Mouse (Mus musculus): ENCODE measurements around the gene Fam171a1. TPM values are rescaled to one million over a fixed set of nuclear protein-coding genes. Genes with fewer than 3 reads are reported as not detected.
A peak's percentile ranks its signal among the peaks of the same experiment; 100 is the strongest.

Fam171a1 gene
- polyA plus RNA-seq, 1 experiment: 21.7 TPM

GRCm38 (mm10) chr2:3157661-3158344 is 43.8 kb downstream of the Fam171a1 start:
- Histone ChIP-seq H3K4me3 (ENCODE audit: insufficient read depth, low read depth, low read length) (no peak overlapping the region), H3K4me1 (ENCODE audit: control insufficient read depth, insufficient read depth, low read length) (peaks cover 32% of the 10 kb centered on the region), H3K36me3 (ENCODE audit: control insufficient read depth, insufficient read depth, low read length) (no peaks in the 10 kb centered on the region), H3K27ac (ENCODE audit: insufficient read depth, low read depth, low read length) (peak overlapping the region; percentile 56; the same call in 1 of the 2 replicates), H3K27me3 (replicated peaks; ENCODE audit: control insufficient read depth, insufficient read depth, low read length) (no peaks in the 10 kb centered on the region)
- WGBS: 40% methylated on average over 10 of the region's 10 CpGs
- no peak for TF ChIP-seq CTCF (conservative IDR thresholded peaks at IDR 0.05; ENCODE audit: insufficient read depth, insufficient read length, low read depth, low read length)
- DNase-seq: peak; percentile 57

DNA sequence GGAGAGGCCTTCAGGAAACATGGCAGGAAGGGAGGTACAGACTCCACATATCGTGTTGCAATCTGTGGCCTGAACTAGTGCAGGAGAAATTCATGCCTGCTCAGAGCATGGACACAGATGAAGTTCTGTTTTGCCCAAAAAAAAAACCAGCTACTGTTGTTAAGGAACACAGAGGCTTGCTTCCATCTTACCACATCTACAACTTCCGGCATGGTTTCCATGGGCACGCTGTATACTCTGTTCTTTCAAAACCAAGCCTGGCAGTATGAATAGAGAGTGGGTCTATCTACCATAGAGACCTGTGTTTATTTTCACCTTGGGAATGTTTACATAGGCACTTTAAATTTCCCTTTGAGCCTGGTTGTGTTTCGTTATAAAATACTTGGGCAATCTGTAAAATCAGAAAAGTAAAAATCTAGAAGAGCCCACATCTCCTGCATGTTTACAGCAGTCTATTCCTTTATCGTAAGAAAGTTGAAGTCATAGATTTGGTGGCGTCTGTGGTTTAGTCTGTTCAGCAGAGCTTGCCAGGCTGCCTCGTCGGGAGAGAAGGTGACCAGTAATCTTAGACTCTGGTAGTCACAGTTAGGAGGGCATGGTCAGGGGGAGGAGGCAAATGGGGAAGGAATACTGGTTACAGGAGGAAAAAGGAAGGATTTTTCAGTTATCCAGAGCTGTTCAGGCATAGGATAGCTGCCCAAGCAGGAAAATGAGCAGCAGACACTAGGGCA is 44.8 kb downstream of the Fam171a1 start:
- no peak for DNase-seq
- Histone ChIP-seq H3K4me1 (ENCODE audit: control insufficient read depth, insufficient read depth, low read length) (peaks cover 29% of the 10 kb centered on the region), H3K4me3 (ENCODE audit: insufficient read depth, low read depth, low read length) (no peak overlapping the region), H3K27me3 (replicated peaks; ENCODE audit: control insufficient read depth, insufficient read depth, low read length) (no peaks in the 10 kb centered on the region), H3K36me3 (ENCODE audit: control insufficient read depth, insufficient read depth, low read length) (no peaks in the 10 kb centered on the region), H3K27ac (ENCODE audit: insufficient read depth, low read depth, low read length) (no peak overlapping the region)
- 75% methylated on average over 8 of the region's 8 CpGs for WGBS
- no peak for TF ChIP-seq POLR2A (IDR thresholded peaks at IDR 0.05; ENCODE audit: low read depth, low read length)
- TF ChIP-seq CTCF (conservative IDR thresholded peaks at IDR 0.05; ENCODE audit: insufficient read depth, insufficient read length, low read depth, low read length): no peak

DNA sequence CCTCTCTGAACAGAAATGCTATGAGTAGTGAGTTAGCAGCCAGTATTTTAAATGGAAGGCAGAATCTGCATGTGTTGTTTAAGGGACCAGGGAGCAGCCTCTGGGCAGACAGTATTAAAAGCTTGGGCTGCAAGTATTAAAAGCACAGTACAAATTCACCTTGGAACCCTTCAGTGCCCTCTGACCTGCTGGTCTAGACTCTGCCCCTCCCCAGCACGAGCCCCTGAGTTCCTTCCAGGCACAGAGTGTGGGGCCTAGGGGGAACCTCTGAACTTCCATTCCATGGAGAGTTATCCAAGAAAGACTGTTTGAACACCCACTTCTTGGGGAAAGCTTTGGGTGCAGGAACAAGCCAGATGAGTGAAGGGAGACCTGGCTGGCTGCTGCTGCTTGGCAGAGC is 47.6 kb downstream of the Fam171a1 start:
- TF ChIP-seq CTCF (conservative IDR thresholded peaks at IDR 0.05; ENCODE audit: insufficient read depth, insufficient read length, low read depth, low read length): no peak
- TF ChIP-seq POLR2A (IDR thresholded peaks at IDR 0.05; ENCODE audit: low read depth, low read length): no peak
- H3K27me3 ChIP-seq (replicated peaks; ENCODE audit: control insufficient read depth, insufficient read depth, low read length): no peaks in the 10 kb centered on the region
- H3K27ac ChIP-seq (ENCODE audit: insufficient read depth, low read depth, low read length): no peak overlapping the region
- no peak overlapping the region for H3K4me3 ChIP-seq (ENCODE audit: insufficient read depth, low read depth, low read length)
- H3K36me3 ChIP-seq (ENCODE audit: control insufficient read depth, insufficient read depth, low read length): no peaks in the 10 kb centered on the region
- DNase-seq: peak; percentile 60
- WGBS: 25% methylated on average over 1 of the region's 1 CpGs
- peaks cover 32% of the 10 kb centered on the region for H3K4me1 ChIP-seq (ENCODE audit: control insufficient read depth, insufficient read depth, low read length)

DNA sequence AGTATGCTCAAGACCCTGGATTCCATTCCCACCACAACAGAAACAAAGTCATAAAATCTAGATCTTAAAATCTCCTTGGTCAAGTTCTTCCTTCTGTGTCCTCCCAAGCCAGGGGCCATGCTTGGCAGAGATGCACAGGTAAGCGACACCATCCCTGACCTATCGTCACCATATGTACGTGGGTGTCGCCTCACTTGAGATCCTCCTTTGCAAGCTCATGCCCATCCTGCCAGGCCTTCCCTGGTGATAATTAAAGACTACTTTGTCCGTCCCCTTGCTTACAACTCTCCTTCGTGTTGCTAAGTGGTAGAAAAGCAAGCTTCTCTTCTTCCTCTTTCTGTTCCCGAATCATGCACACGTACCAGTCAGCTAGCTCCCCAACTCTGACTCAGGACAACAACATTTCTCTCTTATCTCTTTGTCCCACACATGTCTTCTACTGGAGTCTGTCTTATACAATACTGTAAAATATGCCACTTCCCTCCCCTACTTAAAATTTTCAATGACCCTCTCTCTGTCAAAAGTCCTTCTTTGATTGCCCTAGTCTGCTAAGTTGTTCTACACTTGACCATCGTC is 49.6 kb downstream of the Fam171a1 start:
- H3K27me3 ChIP-seq (replicated peaks; ENCODE audit: control insufficient read depth, insufficient read depth, low read length): no peaks in the 10 kb centered on the region
- H3K27ac ChIP-seq (ENCODE audit: insufficient read depth, low read depth, low read length): no peak overlapping the region
- TF ChIP-seq POLR2A (IDR thresholded peaks at IDR 0.05; ENCODE audit: low read depth, low read length) (no peak), CTCF (conservative IDR thresholded peaks at IDR 0.05; ENCODE audit: insufficient read depth, insufficient read length, low read depth, low read length) (no peak)
- no peak for DNase-seq
- 88% methylated on average over 9 of the region's 9 CpGs for WGBS
- H3K4me3 ChIP-seq (ENCODE audit: insufficient read depth, low read depth, low read length): no peak overlapping the region
- peaks cover 18% of the 10 kb centered on the region for H3K4me1 ChIP-seq (ENCODE audit: control insufficient read depth, insufficient read depth, low read length)
- H3K36me3 ChIP-seq (ENCODE audit: control insufficient read depth, insufficient read depth, low read length): no peaks in the 10 kb centered on the region

- Histone ChIP-seq H3K27ac (ENCODE audit: insufficient read depth, low read depth, low read length) (no peak overlapping the region; the same call in 1 of the 2 replicates), H3K27me3 (replicated peaks; ENCODE audit: control insufficient read depth, insufficient read depth, low read length) (no peaks in the 10 kb centered on the region), H3K36me3 (ENCODE audit: control insufficient read depth, insufficient read depth, low read length) (no peaks in the 10 kb centered on the region), H3K4me3 (ENCODE audit: insufficient read depth, low read depth, low read length) (no peak overlapping the region), H3K4me1 (ENCODE audit: control insufficient read depth, insufficient read depth, low read length) (peaks cover 18% of the 10 kb centered on the region)
- no peak for TF ChIP-seq CTCF (conservative IDR thresholded peaks at IDR 0.05; ENCODE audit: insufficient read depth, insufficient read length, low read depth, low read length)
- TF ChIP-seq POLR2A (IDR thresholded peaks at IDR 0.05; ENCODE audit: low read depth, low read length): no peak
- peak; percentile 51 for DNase-seq
- 70% methylated on average over 8 of the region's 8 CpGs for WGBS
Observed at GRCm38 (mm10) chr2:3165037-3165600, 51.1 kb downstream of the Fam171a1 start.

DNA sequence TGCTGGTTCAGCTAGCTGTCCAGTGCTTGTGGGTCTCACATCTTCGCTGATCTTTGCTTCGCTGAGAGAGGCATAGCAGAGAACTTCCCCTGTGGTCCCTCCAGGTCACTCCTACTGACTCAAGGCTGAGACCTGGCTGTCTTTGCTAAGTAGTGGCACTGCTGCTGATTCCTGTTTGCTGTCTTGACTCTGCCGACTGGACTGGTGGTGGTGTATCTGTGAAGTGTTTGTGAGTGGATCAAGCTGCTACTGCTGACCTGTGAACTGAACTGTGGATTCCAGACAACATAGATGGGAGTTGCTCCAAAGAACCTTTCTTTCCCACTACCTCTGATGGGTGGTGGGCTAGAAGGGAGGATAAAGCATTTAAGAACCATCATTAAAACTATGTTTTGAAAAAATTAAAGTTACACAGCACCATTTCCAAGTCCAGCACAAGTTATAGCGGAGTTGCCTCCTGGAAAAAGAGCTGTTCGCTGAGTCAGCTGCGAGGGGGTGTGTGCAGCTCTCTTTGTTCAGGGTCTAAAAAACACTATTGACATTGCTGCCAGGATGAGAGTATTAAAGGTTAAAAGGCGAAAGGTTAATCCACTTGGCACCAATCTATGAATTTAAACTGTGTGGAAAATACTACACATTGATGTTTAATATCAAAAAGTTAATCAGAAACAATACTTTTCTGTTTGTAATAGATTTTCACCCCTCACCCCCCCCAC is 52.0 kb downstream of the Fam171a1 start:
- DNase-seq: peak; percentile 86
- WGBS: 52% methylated on average over 7 of the region's 7 CpGs
- Histone ChIP-seq H3K4me1 (ENCODE audit: control insufficient read depth, insufficient read depth, low read length) (peaks cover 11% of the 10 kb centered on the region), H3K4me3 (ENCODE audit: insufficient read depth, low read depth, low read length) (no peak overlapping the region), H3K27ac (ENCODE audit: insufficient read depth, low read depth, low read length) (peak overlapping the region; percentile 45; the same call in 1 of the 2 replicates), H3K27me3 (replicated peaks; ENCODE audit: control insufficient read depth, insufficient read depth, low read length) (no peaks in the 10 kb centered on the region), H3K36me3 (ENCODE audit: control insufficient read depth, insufficient read depth, low read length) (no peaks in the 10 kb centered on the region)
- TF ChIP-seq CTCF (conservative IDR thresholded peaks at IDR 0.05; ENCODE audit: insufficient read depth, insufficient read length, low read depth, low read length) (no peak), POLR2A (IDR thresholded peaks at IDR 0.05; ENCODE audit: low read depth, low read length) (no peak)
